Mouse (Mus musculus) forelimb bud, embryonic 11.5 days (tissue): ENCODE results near the gene Lix1.
A peak's percentile ranks its signal among the peaks of the same experiment; 100 is the strongest.

Source experiments
- DNase-seq: peaks from one replicate; pipeline ENCODE4 v3.0.0-alpha.2; 2012; ENCODE audit warnings: low read depth, low spot score

Gene Lix1

GRCm38 (mm10) chr17:17412176-17412575 lies 9.7 kb downstream of the Lix1 start:
- no peak for DNase-seq

DNA sequence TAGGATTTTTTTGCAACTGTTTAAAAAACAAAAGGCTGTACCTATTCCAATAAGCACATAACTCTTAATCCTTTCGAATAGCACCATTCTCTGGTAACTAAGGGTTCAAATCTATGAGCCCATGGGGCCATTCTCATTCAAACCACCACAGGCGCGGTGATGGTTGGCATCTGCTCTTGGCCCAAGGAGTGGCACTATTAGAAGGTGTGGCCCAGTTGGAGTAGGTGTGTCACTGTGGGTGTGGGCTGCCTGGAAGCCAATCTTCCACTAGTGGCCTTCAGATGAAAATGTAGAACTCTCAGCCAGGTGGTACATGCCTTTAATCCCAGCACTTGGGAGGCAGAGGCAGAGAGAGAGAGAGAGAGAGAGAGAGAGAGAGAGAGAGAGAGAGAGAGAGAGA lies 11.7 kb downstream of the Lix1 start:
- DNase-seq = no peak

DNA sequence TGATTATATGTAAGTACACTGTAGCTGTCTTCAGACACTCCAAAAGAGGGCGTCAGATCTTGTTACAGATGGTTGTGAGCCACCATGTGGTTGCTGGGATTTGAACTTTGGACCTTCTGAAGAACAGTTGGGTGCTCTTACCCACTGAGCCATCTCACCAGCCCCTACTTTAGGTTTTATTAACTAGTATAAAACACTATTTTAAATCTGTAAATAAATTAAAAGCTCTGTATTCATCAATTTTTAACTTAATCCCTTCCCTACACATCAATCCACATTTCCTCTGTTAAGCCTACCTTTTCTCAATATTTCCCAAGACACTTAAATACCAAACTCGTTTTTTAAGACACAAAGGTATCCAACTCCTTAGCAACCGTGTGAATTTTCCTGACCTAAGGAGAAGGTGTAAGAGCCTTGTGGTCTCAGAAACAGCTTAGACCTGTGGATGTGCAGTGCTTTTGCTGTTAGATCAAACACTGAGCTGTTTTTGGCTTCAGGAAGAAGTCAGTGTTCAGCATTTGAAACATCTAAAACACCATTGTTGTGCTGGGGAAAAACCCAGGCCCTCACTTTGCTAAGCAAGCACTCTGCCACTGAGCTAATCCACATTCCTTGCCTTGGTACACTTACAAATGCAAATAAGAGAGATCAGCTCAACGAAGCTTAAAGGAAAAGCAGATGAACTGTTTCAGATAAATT lies 22.3 kb downstream of the Lix1 start:
- DNase-seq = no peak

DNA sequence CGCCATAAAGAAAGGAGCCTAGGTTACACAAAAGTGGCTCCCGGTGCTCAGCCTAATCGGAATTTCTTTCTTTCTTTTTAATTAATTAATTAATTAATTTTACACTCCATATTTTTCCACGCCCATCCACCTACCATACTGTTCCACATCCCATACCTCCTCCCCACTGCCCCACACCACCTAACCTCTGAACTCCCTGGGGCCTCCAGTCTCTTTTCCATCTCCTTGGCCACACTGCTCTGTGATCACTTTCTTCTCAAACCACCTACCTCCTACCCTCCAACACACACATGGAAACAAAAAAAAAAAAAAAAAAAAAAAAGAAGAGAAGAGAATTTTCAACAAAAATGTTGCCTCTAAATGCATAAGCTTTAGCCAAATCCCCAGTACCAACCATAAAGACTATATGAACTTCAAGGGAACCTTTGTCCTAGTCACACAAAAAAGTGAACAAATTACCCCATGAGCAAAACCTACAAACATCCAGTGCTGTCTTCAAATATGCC lies 22.9 kb downstream of the Lix1 start:
- DNase-seq = no peak

GRCm38 (mm10) chr17:17425906-17426305 lies 23.4 kb downstream of the Lix1 start:
- DNase-seq = peak; percentile 59

DNA sequence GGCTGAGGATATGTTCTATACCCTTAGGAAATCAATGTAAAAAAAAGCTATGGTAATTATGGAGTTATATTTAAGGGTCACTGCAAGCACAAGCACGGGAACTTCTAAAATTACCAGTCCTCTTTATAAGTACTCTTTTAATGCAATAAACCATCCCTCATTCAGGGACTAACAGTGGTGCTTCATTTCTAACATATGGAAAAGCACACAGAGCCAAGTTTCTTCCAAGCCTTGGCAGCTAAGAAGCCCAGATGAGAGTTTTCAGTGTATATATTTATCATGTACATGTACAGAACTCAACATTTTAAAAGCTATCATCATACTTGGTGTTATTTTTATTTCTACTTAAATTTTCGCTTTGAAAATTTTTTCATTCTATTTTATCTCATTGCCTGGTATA lies 26.4 kb downstream of the Lix1 start:
- DNase-seq = no peak

- no peak for DNase-seq
Observed at GRCm38 (mm10) chr17:17433679-17434078, 31.2 kb downstream of the Lix1 start.

- DNase-seq = peak; percentile 95
Observed at GRCm38 (mm10) chr17:17438576-17439191, 36.2 kb downstream of the Lix1 start.

- peak; percentile 72 for DNase-seq
Observed at GRCm38 (mm10) chr17:17441876-17442498, 39.5 kb downstream of the Lix1 start.

GRCm38 (mm10) chr17:17444297-17444886 lies 41.9 kb downstream of the Lix1 start:
- no peak for DNase-seq

DNA sequence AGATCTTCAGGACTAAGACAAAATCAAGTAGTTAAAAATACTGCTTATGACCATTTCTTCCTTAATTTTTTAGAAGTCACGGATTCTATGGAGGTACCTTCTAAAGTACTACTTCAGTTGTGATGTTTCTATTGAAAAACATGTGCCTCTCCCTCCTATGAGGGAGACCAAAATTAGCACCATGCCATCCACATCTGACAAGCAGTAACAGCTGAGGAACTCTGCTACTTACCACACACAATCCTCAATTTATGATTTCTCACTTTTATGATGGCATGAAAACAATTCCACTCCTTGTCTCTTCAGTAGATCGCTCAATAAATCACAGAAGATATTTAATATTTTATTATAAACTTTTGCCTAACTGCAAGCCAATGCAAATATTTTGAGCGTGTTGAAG lies 44.2 kb downstream of the Lix1 start:
- DNase-seq = no peak

- DNase-seq = no peak
Observed at GRCm38 (mm10) chr17:17447821-17448220, 45.3 kb downstream of the Lix1 start.

GRCm38 (mm10) chr17:17448737-17449440 lies 46.4 kb downstream of the Lix1 start:
- peak; percentile 46 for DNase-seq

- no peak for DNase-seq
Observed at GRCm38 (mm10) chr17:17449441-17449770, 46.9 kb downstream of the Lix1 start.

DNA sequence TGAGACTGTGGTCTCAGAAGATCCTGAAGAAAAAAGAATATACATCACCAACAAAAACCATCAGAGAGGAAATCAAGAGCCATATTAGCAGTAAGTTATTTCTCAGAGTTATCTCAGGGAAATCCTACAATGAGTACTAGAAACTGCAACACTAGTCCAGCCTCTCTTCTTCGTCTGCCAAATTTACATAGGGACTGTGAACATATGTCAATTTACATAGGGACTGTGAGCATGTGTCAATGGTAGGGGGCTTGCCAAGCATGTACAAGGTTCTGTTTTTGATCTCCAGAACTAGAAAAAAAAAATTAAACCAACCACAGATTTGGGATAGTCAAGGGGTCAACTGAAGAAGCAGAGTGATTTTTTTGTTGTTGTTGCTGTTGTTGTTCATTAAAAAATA lies 48.6 kb downstream of the Lix1 start:
- no peak for DNase-seq

GRCm38 (mm10) chr17:17452617-17453016 lies 50.1 kb downstream of the Lix1 start:
- DNase-seq = no peak

DNA sequence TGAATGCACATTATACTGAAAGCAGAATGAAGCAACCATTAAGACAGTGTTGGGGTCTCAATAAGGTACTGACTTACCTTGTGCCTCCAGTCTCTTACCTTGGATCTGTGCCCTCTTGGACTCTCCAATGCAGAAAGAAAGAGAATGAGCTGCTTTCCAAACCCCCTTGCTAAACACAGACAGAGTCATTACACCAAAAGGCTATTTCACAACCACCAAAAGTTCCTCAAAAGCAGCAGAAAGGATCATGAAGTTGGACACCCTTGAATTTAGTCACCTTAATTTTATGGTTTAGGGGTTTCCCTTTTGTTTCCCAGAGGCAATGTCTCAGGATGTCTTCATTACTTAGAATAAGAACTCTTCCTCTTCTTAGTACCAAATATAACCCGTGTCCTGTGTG lies 52.1 kb downstream of the Lix1 start:
- no peak for DNase-seq

GRCm38 (mm10) chr17:17485789-17486188 lies 83.3 kb downstream of the Lix1 start:
- no peak for DNase-seq

DNA sequence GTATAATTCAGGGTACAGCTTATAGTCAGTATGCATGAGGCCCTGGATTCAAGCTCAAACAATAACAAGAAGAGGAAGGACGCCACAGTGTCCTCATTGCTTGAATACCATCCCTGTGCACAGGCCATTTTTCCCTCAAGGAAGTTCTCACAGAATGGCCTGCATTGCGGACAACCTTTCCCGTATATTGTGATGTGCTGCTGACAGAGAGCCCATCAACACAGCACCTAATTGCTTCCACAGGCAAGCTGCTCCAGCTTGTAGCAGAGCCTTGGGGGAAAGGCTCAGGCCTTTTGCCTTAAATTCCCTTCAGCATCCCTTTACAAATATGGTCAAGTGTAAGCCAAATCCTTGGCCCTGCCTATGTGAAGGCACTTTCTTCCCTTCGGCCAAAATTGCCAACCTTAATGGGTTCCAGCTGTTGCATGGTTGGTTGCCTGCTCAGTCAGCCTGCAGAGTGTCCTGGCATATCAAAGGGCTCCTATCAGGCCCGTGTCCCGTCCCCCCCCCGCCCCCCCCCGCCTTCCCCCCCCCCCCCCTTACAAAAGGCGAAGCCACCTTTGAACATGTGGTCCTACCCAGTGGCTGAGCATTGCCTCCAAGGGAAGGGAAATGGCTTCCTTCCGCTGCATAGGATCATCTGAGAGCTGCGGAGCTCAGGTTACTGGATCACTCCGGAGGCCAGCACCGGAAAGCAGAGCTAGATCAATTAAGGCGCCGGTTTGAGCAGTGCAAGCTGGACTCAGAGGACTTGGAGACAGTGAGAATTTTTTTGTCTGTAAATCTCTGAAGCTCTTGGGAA lies 88.5 kb downstream of the Lix1 start:
- DNase-seq = peak; percentile 91

GRCm38 (mm10) chr17:17491622-17492001 lies 89.1 kb downstream of the Lix1 start:
- DNase-seq = no peak

DNA sequence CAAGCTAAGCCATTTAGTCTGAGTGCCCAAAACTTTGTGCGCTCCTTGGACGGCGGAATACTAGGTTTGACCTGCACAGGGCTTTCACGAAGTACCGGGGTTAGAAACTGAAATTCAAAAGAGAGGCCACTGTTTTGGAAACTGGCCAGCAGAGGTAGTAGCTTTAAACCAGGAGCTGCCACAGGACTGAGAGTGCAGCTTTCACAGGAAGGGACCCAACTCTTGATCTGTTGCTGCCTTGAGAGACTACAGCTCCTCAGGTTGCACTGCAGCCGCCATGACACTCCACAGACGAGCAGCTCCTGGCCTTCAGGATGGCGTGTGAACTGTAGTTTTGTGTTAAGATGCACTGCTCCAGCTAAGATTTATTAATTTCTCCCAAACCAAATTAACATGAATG lies 89.6 kb downstream of the Lix1 start:
- no peak for DNase-seq
